Mouse (Mus musculus): Measurements from ENCODE around the gene Inpp4a. TPM values are rescaled to one million over a fixed set of nuclear protein-coding genes. Genes with fewer than 3 reads are reported as not detected.

Inpp4a gene
- total and polyA plus RNA-seq, 3 experiments: 1.5 to 7.0 (median 4.0) TPM

- peaks cover 3% of the 10 kb centered on the region for H3K9me3 ChIP-seq (replicated peaks; ENCODE audit: low read length)
- H3K36me3 ChIP-seq (replicated peaks in 1 of 2; ENCODE audit: control insufficient read depth in 1 of 2, insufficient read depth in 1 of 2, low read length in 1 of 2): no peaks in the 10 kb centered on the region
- H3K4me1 ChIP-seq (ENCODE audit: control insufficient read depth in 1 of 2, insufficient read depth in 2 of 2): peaks cover 3 to 4% of the 10 kb centered on the region in 2 experiments; a peak in 3 of 4 replicates
- H3K4me3 ChIP-seq (replicated peaks in 1 of 3; ENCODE audit: low read depth in 2 of 3, low read length in 2 of 3, poor library complexity in 1 of 3): no peak overlapping the region
- in situ Hi-C loops (cut with MboI; ENCODE audit: low pct_ligation_motif_present, low pct_unique_long_range_greater_than_20kb, low sequenced_read_pairs): no loop called here
- dilution Hi-C loops (cut with MboI; ENCODE audit: extremely low pct_ligation_motif_present, extremely low pct_unique_long_range_greater_than_20kb, low sequenced_read_pairs): no loop called here
- H3K9ac ChIP-seq (ENCODE audit: insufficient read depth, low read depth): no peak overlapping the region
- no peaks in the 10 kb centered on the region for H3K79me2 ChIP-seq (replicated peaks; ENCODE audit: control insufficient read depth, extremely low read depth, insufficient read depth, poor library complexity, severe bottlenecking)
- H3K27me3 ChIP-seq (replicated peaks): no peaks in the 10 kb centered on the region
- TF ChIP-seq HCFC1 (IDR thresholded peaks at IDR 0.05; ENCODE audit: low read depth, low read length): no peak
- no peak for TF ChIP-seq GABPA (IDR thresholded peaks at IDR 0.05; ENCODE audit: insufficient replicate concordance, low read depth, low read length)
- TF ChIP-seq CHD2 (IDR thresholded peaks at IDR 0.05; ENCODE audit: low read length): no peak
- no peak for TF ChIP-seq EP300 (IDR thresholded peaks at IDR 0.05; ENCODE audit: low read length)
- peak; percentile 20 to 57; a peak in 3 of 4 replicates for TF ChIP-seq CTCF (conservative IDR thresholded peaks at IDR 0.05 in 1 of 2, IDR thresholded peaks at IDR 0.05 in 1 of 2; ENCODE audit: low read depth in 2 of 2, low read length in 2 of 2)
- TF ChIP-seq SMC3 (IDR thresholded peaks at IDR 0.05; ENCODE audit: low read depth, low read length): peak; percentile 36
- peak; percentile 54 for TF ChIP-seq RAD21 (IDR thresholded peaks at IDR 0.05; ENCODE audit: low read depth, low read length)
- TF ChIP-seq ELF1 (IDR thresholded peaks at IDR 0.05; ENCODE audit: low read depth, low read length): no peak
- TF ChIP-seq BHLHE40 (IDR thresholded peaks at IDR 0.05; ENCODE audit: low read depth, low read length): no peak
- no peak for TF ChIP-seq NELFE (IDR thresholded peaks at IDR 0.05; ENCODE audit: low read depth, low read length)
- no peak for TF ChIP-seq POLR2AphosphoS2 (IDR thresholded peaks at IDR 0.05; ENCODE audit: low read depth, low read length)
- no peak for TF ChIP-seq MAFK (IDR thresholded peaks at IDR 0.05; ENCODE audit: insufficient replicate concordance, low read length)
- TF ChIP-seq IRF4 (IDR thresholded peaks at IDR 0.05; ENCODE audit: low read depth, low read length): no peak
- TF ChIP-seq JUND (conservative IDR thresholded peaks at IDR 0.05; ENCODE audit: low read depth, low read length): no peak
- H3K4me2 ChIP-seq (ENCODE audit: insufficient read depth, low read depth, poor library complexity, severe bottlenecking): no peak overlapping the region
- no peak overlapping the region for H3K27ac ChIP-seq (ENCODE audit: insufficient read depth, low read depth)
- DNase-seq (ENCODE audit: extremely low read depth): peak; percentile 15
These were observed 41.2 kb upstream of the Inpp4a start for GRCm38 (mm10) chr1:37258443-37258842.

GRCm38 (mm10) chr1:37272464-37272863, 27.2 kb upstream of the Inpp4a start:
- H3K79me2 ChIP-seq (replicated peaks; ENCODE audit: control insufficient read depth, extremely low read depth, insufficient read depth, poor library complexity, severe bottlenecking): no peaks in the 10 kb centered on the region
- H3K36me3 ChIP-seq (replicated peaks in 1 of 2; ENCODE audit: control insufficient read depth in 1 of 2, insufficient read depth in 1 of 2, low read length in 1 of 2): no peaks in the 10 kb centered on the region
- H3K9ac ChIP-seq (ENCODE audit: insufficient read depth, low read depth): no peak overlapping the region; the same call in 1 of the 2 replicates
- no peak overlapping the region for H3K27ac ChIP-seq (ENCODE audit: insufficient read depth, low read depth)
- H3K4me2 ChIP-seq (ENCODE audit: insufficient read depth, low read depth, poor library complexity, severe bottlenecking): peak overlapping the region; percentile 64; the same call in 1 of the 2 replicates
- in situ Hi-C loops (cut with MboI; ENCODE audit: low pct_ligation_motif_present, low pct_unique_long_range_greater_than_20kb, low sequenced_read_pairs): loop anchor here (5.0 to 10.0 kb wide), 3 partner anchors 130 to 360 kb away; no protein-coding TSS in a partner anchor
- TF ChIP-seq CTCF (conservative IDR thresholded peaks at IDR 0.05 in 1 of 2, IDR thresholded peaks at IDR 0.05 in 1 of 2; ENCODE audit: low read depth in 2 of 2, low read length in 2 of 2) (peak; percentile 94 to 97), SMC3 (IDR thresholded peaks at IDR 0.05; ENCODE audit: low read depth, low read length) (peak; percentile 98), ZC3H11A (IDR thresholded peaks at IDR 0.05; ENCODE audit: low read depth, low read length) (peak; percentile 91), SIN3A (IDR thresholded peaks at IDR 0.05; ENCODE audit: low read length) (0 out of 2 replicates have a peak, but pooled peaks have one; percentile 33), UBTF (IDR thresholded peaks at IDR 0.05; ENCODE audit: low read depth, low read length) (no peak), EP300 (IDR thresholded peaks at IDR 0.05; ENCODE audit: low read length) (no peak), MAFK (IDR thresholded peaks at IDR 0.05; ENCODE audit: insufficient replicate concordance, low read length) (peak; percentile 59; the same call in 1 of the 2 replicates), IRF4 (IDR thresholded peaks at IDR 0.05; ENCODE audit: low read depth, low read length) (peak; percentile 22; the same call in 1 of the 2 replicates), POLR2A (IDR thresholded peaks at IDR 0.05; ENCODE audit: low read depth, low read length) (no peak), USF2 (conservative IDR thresholded peaks at IDR 0.05; ENCODE audit: low read depth, low read length) (no peak), MYC (IDR thresholded peaks at IDR 0.05; ENCODE audit: low read depth, low read length) (peak; percentile 31; the same call in 1 of the 2 replicates), JUN (IDR thresholded peaks at IDR 0.05; ENCODE audit: insufficient read depth, low read depth, low read length) (no peak), NRF1 (IDR thresholded peaks at IDR 0.05; ENCODE audit: low read depth, low read length) (0 out of 2 replicates have a peak, but pooled peaks have one; percentile 22), MXI1 (IDR thresholded peaks at IDR 0.05; ENCODE audit: low read depth, low read length) (no peak), JUND (conservative IDR thresholded peaks at IDR 0.05; ENCODE audit: low read depth, low read length) (peak; percentile 55; the same call in 1 of the 2 replicates)
- H3K4me1 ChIP-seq (ENCODE audit: control insufficient read depth in 1 of 2, insufficient read depth in 2 of 2): peaks cover 0 to 4% of the 10 kb centered on the region in 2 experiments; a peak in 2 of 4 replicates
- H3K27me3 ChIP-seq (replicated peaks): no peaks in the 10 kb centered on the region
- peak; percentile 77 for DNase-seq (ENCODE audit: extremely low read depth)
- dilution Hi-C loops (cut with MboI; ENCODE audit: extremely low pct_ligation_motif_present, extremely low pct_unique_long_range_greater_than_20kb, low sequenced_read_pairs): no loop called here
- no peaks in the 10 kb centered on the region for H3K9me3 ChIP-seq (replicated peaks; ENCODE audit: low read length)
- peak overlapping the region in 1 of 3 experiments; percentile 14 for H3K4me3 ChIP-seq (replicated peaks in 1 of 3; ENCODE audit: low read depth in 2 of 3, low read length in 2 of 3, poor library complexity in 1 of 3)
